Mouse (Mus musculus) limb, embryonic 15.5 days (tissue): ENCODE data around the gene Ak4. TPM values are rescaled to one million over a fixed set of nuclear protein-coding genes. Genes with fewer than 3 reads are reported as not detected.
A peak's percentile ranks its signal among the peaks of the same experiment; 100 is the strongest.

Experiments used
- ATAC-seq: fragments of 200-750 bp; cut with Nextera tagmentation; 2 replicates; pipeline ENCODE4 v1.8.0; 2017; ENCODE audit warnings: low read depth, moderate TSS enrichment; ENCODE audit not compliant: insufficient number of reproducible peaks, low FRiP score, low TSS enrichment
- H3K27ac ChIP-seq: fragments of 300-500 bp; sonication (generic); 2 replicates; pipeline ENCODE4 v1.5.1; 2015; ENCODE audit warnings: moderate library complexity, mild to moderate bottlenecking, inconsistent platforms
- H3K27me3 ChIP-seq: fragments of 300-500 bp; sonication (generic); 2 replicates; pipeline ENCODE4 v1.6.1; 2015; ENCODE audit warnings: inconsistent platforms
- H3K36me3 ChIP-seq: fragments of 300-500 bp; sonication (generic); 2 replicates; pipeline ENCODE4 v1.6.1; 2015; ENCODE audit warnings: inconsistent platforms
- H3K4me1 ChIP-seq: fragments of 300-500 bp; sonication (generic); 2 replicates; pipeline ENCODE4 v1.6.1; 2015; ENCODE audit warnings: inconsistent platforms
- H3K4me2 ChIP-seq: fragments of 300-500 bp; sonication (generic); 2 replicates; pipeline ENCODE4 v1.6.1; 2015; ENCODE audit warnings: mild to moderate bottlenecking, inconsistent platforms
- H3K4me3 ChIP-seq: fragments of 300-500 bp; sonication (generic); 2 replicates; pipeline ENCODE4 v1.5.1; 2015; ENCODE audit warnings: mild to moderate bottlenecking, inconsistent platforms
- H3K9ac ChIP-seq: fragments of 300-500 bp; sonication (generic); 2 replicates; pipeline ENCODE4 v1.6.1; 2015; ENCODE audit warnings: inconsistent platforms
- H3K9me3 ChIP-seq: fragments of 300-500 bp; sonication (generic); 2 replicates; pipeline ENCODE4 v1.6.1; 2016; ENCODE audit warnings: inconsistent platforms
- WGBS: fragments of 180-500 bp; shearing (Covaris S2); methylation state at CpG from one replicate; pipeline ENCODE4 v1.1.7; 2015; 5-methylcytosine and 5-hydroxymethylcytosine counted together
- polyA plus RNA-seq: library from polyadenylated mRNA; unstranded; fragments of >200 nt; fragmentation: Nextera tagmentation; extraction: Ambion mirVana; gene quantifications from 2 replicates; pipeline ENCODE4 v1.2.1, GENCODE M21; 2015

Gene Ak4
- polyA plus RNA-seq, 1 experiment from 2014 or later = 26.3 TPM

- Histone ChIP-seq H3K9me3 (no peaks in the 10 kb centered on the region), H3K4me1 (peaks cover 11% of the 10 kb centered on the region), H3K9ac (no peak overlapping the region), H3K4me2 (no peak overlapping the region), H3K27ac (no peak overlapping the region), H3K36me3 (no peaks in the 10 kb centered on the region), H3K4me3 (no peak overlapping the region), H3K27me3 (0 out of 2 replicates have a peak, but pooled peaks cover 5% of the 10 kb centered on the region)
- no peak for ATAC-seq
These were observed 87.3 kb downstream of the Ak4 start for GRCm38 (mm10) chr4:101506372-101506771.

DNA sequence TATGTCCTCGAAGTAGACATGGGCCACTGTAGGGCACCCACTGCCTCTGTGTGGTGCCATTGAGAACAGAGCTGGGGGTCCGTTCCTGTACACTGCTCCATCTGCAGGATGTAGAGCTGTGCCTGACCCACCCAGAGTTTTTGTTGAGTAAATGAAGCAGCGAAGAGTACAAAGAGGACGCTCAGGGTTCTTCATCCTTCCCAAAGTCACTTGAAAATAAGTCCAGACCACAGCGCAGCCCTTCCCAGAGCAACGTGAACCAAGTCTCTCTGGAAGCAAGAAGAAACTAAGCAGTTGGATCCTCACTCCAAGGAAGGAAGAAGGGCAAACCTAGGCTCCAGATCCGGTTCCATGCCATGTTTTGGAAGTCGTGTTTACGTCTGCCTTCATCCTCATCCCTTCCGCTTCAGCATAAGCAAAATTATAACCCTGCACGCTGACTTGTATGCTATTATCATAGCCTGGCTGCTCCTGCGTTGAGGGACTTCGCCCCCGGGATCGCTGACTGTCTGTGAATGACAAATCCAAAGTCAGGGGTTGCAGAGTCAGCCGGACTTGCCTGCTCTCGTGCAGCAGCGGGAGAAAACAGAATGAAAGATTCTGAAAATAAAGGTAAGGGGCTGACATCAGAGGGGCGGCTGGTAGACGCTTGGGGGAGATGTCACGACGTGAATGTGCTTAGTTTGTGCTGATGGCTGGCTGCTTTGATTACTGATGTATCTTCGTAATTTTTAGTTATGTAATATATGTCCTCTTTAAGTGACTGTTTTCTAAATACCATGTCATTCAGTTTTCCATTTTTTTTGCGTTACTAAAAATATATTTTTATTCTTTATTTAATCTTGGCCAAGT is 88.7 kb downstream of the Ak4 start:
- Histone ChIP-seq H3K4me3 (peak overlapping the region; percentile 38), H3K27ac (no peak overlapping the region), H3K9ac (no peak overlapping the region), H3K36me3 (no peaks in the 10 kb centered on the region), H3K9me3 (no peaks in the 10 kb centered on the region), H3K4me1 (peaks cover 11% of the 10 kb centered on the region), H3K4me2 (peak overlapping the region; percentile 59), H3K27me3 (0 out of 2 replicates have a peak, but pooled peaks cover 5% of the 10 kb centered on the region)
- WGBS = 10% methylated on average over 24 of the region's 24 CpGs
- no peak for ATAC-seq

- 0 out of 2 replicates have a peak, but pooled peaks cover 5% of the 10 kb centered on the region for H3K27me3 ChIP-seq
- H3K4me3 ChIP-seq = peak overlapping the region; percentile 29
- peak overlapping the region; percentile 59 for H3K4me2 ChIP-seq
- peaks cover 11% of the 10 kb centered on the region for H3K4me1 ChIP-seq
- ATAC-seq = no peak
- H3K27ac ChIP-seq = no peak overlapping the region
- H3K9me3 ChIP-seq = no peaks in the 10 kb centered on the region
- H3K9ac ChIP-seq = no peak overlapping the region
- 1% methylated on average over 10 of the region's 10 CpGs for WGBS
- H3K36me3 ChIP-seq = no peaks in the 10 kb centered on the region
These were observed 89.4 kb downstream of the Ak4 start for GRCm38 (mm10) chr4:101508431-101508830.

- H3K4me2 ChIP-seq = peak overlapping the region; percentile 59
- H3K27ac ChIP-seq = no peak overlapping the region
- H3K4me1 ChIP-seq = peaks cover 11% of the 10 kb centered on the region
- no peak for ATAC-seq
- H3K9me3 ChIP-seq = no peaks in the 10 kb centered on the region
- 0 out of 2 replicates have a peak, but pooled peaks cover 5% of the 10 kb centered on the region for H3K27me3 ChIP-seq
- H3K4me3 ChIP-seq = peak overlapping the region; percentile 29
- peak overlapping the region; percentile 26; the same call in 1 of the 2 replicates for H3K9ac ChIP-seq
- no peaks in the 10 kb centered on the region for H3K36me3 ChIP-seq
- WGBS = 1% methylated on average over 30 of the region's 30 CpGs
These were observed 89.9 kb downstream of the Ak4 start for GRCm38 (mm10) chr4:101508851-101509577.

DNA sequence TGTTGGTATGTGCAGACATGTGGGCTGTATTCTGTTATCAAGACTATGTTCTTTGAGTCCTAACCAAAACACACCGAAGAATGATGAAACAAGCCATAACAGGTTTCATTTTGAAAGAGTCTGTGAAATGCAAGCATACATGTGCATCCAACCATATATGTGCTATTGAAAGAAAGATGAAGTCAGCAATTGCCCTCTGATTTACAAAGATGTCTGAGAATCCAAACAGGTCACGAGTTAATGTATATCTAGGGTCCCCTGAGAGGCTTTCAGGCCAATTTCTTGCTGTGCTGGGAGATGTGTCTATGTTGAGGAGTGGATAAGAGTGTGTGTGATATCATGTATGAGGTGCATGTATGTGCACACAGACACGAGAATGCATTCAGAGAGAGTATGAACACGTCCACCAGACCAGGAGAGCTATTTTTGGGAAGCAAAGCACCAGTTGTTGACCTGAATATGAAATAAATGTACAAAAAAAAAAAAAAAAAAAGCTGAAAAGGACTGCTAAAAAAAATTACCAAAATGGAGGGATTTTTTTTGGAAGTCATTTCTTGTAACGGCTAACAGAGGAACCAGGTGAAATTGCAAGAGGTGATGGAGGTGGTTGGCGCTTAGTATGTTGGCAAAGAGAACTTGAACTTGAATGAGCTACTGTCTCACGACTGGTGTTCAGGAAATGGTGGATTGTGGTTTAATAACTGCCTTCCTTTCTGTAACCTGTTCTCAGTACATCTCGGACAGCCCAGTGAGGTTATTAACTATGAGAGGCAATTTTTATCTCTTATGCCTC is 91.2 kb downstream of the Ak4 start:
- H3K4me1 ChIP-seq = peaks cover 11% of the 10 kb centered on the region
- H3K4me2 ChIP-seq = no peak overlapping the region
- 73% methylated on average over 8 of the region's 8 CpGs for WGBS
- H3K27me3 ChIP-seq = 0 out of 2 replicates have a peak, but pooled peaks cover 5% of the 10 kb centered on the region
- H3K27ac ChIP-seq = no peak overlapping the region
- no peak overlapping the region for H3K9ac ChIP-seq
- H3K9me3 ChIP-seq = no peaks in the 10 kb centered on the region
- no peak overlapping the region for H3K4me3 ChIP-seq
- no peak for ATAC-seq
- H3K36me3 ChIP-seq = no peaks in the 10 kb centered on the region

- WGBS = 55% methylated on average over 5 of the region's 5 CpGs
- Histone ChIP-seq H3K36me3 (no peaks in the 10 kb centered on the region), H3K9me3 (no peaks in the 10 kb centered on the region), H3K27me3 (0 out of 2 replicates have a peak, but pooled peaks cover 5% of the 10 kb centered on the region), H3K4me1 (peaks cover 11% of the 10 kb centered on the region), H3K27ac (no peak overlapping the region), H3K4me2 (no peak overlapping the region), H3K4me3 (no peak overlapping the region), H3K9ac (no peak overlapping the region)
- no peak for ATAC-seq
These were observed 91.8 kb downstream of the Ak4 start for GRCm38 (mm10) chr4:101510904-101511210.

DNA sequence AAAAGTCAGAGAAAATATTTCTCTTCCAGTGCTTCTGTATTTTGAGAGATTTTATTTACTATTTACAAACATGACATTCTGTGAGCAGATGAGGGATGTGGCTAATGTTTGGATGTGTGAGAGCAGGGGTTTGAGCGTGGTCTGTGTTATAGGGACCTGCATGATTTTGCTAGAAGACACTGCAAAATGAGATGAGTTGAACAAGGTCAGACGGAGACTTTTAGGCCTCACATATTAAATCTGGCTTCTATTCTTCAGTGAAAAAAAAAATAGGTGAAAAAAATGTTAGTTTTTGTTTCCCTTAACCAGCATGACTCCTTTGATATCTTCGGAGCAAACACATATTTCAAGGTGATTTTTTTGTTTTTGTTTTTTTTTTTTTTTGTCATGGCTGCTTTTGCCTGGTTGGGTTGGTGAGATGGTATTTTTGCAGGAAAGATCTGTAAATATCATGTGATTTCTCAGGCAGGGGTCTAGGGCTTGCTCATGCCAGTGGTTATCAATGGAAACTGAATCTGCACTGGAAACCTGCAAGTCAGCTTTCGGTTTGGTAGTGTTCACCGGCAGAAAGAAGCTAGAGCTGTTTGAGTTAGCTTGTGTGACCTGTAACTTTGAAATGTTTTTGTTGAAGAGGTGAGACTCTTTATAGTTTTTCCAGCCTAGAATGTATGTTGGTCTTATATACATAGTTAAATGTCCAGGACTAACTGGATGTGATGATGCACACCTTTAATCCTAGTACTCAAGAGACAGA is 92.9 kb downstream of the Ak4 start:
- no peak overlapping the region for H3K4me2 ChIP-seq
- WGBS = 89% methylated on average over 5 of the region's 5 CpGs
- H3K9ac ChIP-seq = no peak overlapping the region
- H3K36me3 ChIP-seq = no peaks in the 10 kb centered on the region
- H3K9me3 ChIP-seq = no peaks in the 10 kb centered on the region
- H3K27ac ChIP-seq = no peak overlapping the region
- 0 out of 2 replicates have a peak, but pooled peaks cover 5% of the 10 kb centered on the region for H3K27me3 ChIP-seq
- no peak for ATAC-seq
- H3K4me1 ChIP-seq = peaks cover 11% of the 10 kb centered on the region
- H3K4me3 ChIP-seq = no peak overlapping the region

GRCm38 (mm10) chr4:101513251-101513650 is 94.2 kb downstream of the Ak4 start:
- Histone ChIP-seq H3K9me3 (no peaks in the 10 kb centered on the region), H3K36me3 (no peaks in the 10 kb centered on the region), H3K27me3 (0 out of 2 replicates have a peak, but pooled peaks cover 5% of the 10 kb centered on the region), H3K4me3 (no peak overlapping the region), H3K4me1 (peaks cover 8% of the 10 kb centered on the region), H3K9ac (no peak overlapping the region), H3K27ac (no peak overlapping the region), H3K4me2 (no peak overlapping the region)
- 96% methylated on average over 3 of the region's 3 CpGs for WGBS
- no peak for ATAC-seq

DNA sequence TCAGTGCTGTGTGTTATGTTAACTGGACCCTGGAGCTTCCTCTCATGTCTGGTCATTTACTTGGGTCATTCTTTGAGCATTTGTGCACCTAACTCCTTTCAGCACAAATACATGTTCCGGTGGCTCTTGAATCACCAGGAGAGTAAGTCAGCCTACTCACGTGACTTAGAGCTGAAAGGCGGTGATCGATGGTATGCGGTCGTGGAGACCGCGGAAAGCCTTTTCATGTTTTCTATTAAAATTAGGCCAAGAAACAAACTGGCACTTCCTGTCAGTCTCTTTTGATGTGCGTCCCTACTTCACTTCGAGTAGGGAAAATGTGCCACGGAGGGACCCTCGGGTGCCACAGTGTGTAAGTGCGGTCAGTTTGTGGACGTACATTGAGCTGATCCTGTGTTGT is 96.8 kb downstream of the Ak4 start:
- Histone ChIP-seq H3K4me1 (no peaks in the 10 kb centered on the region), H3K9ac (no peak overlapping the region), H3K9me3 (no peaks in the 10 kb centered on the region), H3K27ac (no peak overlapping the region), H3K4me3 (no peak overlapping the region), H3K4me2 (no peak overlapping the region), H3K27me3 (no peaks in the 10 kb centered on the region), H3K36me3 (no peaks in the 10 kb centered on the region)
- no peak for ATAC-seq
- WGBS = 86% methylated on average over 14 of the region's 14 CpGs
